Mouse (Mus musculus) layer of hippocampus, postnatal 36 days (tissue): ENCODE results near the gene Cct5. TPM values are rescaled to one million over a fixed set of nuclear protein-coding genes. Genes with fewer than 3 reads are reported as not detected.

Source experiments
- DNase-seq, 2 experiments: peaks; one replicate each; pipeline ENCODE4 v3.0.0; 2022
- total RNA-seq, 2 experiments: library from RNA; stranded (reverse); gene quantifications; 2 replicates each; pipeline ENCODE4 v1.2.3; 2021

Gene Cct5
- 100 to 1,000 TPM; 246 to 254 TPM for total RNA-seq

DNA sequence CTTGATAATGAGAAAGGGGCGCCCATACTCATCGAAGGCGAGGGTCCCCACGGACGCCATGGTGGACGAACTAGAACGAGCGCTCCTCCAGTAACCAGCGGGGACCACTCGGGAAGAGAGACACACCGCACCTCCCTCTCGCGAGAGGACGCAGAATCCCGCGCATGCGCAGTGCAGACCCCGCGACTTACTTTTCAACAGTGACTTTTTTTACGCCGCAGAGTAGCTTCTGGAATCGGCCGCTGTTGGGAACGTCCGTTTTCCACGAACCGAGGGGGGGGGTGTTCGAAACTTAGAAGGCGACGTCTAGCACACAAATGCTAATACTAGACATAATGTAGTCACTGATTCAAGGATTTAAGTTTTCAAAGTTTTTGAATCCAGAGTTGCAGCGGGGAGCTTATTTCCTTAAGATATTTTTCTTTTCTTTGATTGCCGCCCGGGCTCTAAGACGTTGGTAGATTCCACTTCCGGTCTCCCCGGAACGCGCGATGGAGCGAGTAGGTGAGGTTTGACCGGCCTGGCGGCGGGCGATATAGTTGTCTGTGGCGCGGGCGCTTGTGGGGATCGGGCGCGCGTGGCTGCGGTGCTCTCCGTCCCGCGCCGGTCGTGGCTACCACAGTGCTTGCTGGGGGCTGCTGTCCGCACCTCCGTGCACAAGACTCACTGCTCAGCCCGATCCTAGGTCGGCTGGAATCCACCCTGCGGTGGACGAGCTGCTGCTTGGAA is at the start of gene Cct5, which contains the start of gene Fam173b:
Gene Cct5, minus strand, starts transcription at position 159 of the 729 bp plus-strand sequence.
Gene Fam173b, plus strand, starts transcription at position 207 of the 729 bp plus-strand sequence.
- peak; percentile 98 to 99 for DNase-seq

DNA sequence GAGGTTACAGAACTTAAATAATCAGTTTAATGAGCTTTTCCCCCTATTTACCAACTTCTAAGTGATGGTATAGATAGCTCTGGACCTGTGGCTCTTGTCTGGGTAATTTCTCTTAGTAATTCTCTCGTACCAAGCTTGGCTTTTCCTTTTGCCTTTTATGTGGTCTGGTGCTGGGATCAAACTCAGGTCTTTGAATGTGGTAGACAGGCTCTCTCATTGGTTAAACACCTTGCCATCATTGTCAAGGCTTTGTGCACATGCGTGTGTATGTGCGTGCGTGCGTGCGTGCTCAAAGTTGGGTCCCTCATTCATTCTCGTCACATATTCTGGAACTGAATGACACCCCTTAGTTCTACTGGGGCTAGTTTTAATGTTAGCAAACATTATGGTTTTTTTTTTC is 49.2 kb upstream of the Cct5 start:
- DNase-seq, result no peak

DNA sequence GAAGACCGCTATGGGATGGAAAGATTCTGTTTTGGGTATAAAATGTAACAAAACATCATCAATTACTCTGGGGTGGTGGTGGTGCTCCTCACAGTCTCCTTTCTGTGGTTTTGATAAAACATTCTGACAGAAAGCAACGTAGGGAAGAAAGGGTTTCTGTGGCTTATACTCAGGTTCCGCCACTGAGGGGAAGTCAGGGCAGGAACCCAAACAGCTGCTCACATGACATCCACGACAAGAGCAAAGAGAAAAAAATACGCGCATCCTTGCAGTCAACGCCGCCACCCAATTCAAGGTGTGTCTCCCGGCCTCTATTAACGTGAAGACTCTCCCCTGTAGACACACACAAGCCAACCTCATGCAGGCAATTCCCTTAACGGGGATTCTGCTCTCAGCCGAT is 48.1 kb upstream of the Cct5 start:
- DNase-seq, result no peak

DNA sequence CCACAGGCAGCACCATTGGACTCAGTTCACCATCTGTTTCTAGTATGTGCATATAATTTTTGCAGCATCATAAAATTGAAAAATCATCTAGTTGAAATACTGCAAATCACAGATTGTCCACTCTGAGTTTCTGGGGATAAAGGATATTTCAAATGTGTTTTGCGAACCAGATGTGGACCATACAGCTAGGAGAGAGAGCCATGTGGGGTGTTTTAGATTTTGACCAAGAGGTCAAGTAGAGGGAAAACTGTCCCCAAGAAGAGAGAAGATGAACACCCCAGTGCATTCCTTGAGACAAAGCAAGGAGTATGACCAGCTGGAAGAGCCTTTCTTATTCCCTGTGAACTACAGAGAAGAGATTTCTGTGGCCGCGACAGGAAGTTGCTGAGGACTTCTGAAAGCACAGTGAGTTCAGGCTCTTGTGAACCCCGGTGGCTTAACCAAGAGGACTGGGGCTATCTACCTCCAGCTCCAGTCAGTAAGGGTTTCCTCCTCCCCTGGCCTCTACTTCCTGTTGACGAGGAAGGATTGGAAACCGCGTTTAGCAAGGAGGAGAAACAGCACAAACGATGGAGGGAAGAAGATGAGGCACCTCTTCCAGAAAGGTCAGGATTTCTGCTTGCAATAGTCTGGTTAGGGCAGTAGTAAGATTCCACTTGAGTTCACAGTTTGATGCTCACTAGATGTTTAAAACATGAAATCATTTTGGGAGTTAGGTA is 46.4 kb upstream of the Cct5 start:
- DNase-seq, result no peak

DNA sequence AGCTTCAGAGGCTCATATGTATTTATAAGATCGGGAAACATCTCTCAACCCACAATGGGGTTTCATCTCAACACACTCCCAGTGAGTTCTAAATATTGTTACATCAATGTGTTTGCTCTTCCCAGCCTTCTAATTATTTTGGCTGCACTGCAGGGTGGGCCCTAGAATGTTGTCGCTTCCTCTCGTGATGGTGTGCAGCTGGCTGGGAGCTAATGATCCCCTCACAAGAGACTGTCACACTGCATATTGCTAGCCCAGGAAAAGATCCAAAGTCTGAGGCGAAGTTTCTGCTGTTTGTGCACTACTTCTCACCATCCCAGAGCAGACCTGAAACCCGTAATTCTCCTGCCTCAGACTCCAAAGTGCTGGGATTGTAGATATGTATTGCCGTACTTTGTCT is 45.6 kb upstream of the Cct5 start:
- no peak for DNase-seq

DNA sequence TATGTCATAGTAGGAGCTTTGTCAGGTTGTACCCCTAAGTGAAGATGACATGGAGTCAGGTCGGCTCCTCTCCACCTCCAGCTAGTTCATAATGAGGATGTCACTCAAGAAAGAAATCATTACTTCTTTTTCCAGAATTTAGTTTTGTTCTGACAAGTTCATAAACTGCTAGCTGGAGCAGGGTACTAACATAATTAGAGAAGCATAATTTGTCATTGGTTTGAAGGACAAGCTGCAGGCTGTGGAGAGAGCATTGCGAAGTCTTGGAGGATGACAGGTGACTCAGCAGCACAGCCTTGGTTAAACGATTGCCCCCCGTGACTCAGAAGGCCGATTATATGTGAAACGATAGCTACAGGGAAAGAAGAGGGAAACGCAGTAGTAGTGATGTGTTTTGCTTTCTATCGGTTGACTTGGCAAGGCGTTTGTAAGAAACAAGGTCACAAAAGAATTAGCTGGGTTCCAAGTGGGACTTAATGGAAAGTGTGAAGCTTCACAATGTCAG is 34.5 kb upstream of the Cct5 start:
- no peak for DNase-seq

DNA sequence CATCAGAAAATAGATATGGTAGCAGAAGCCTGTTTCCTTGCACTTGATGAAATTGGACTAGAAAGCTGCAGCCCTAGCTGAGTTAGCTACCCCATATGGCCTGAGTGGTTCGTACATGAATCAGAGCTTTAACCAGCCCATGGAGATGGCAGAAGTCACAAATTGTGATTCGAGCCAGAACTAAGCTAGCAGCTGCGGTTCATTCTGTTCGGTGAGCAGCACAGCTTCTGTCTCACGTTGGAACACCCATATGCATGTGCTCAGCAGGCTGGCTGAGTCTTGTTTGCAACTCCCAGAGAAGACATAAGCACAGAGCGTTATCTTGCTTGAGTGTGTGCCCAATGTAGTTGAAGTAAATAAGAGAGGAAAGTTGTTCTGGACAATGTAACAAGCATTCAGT is 33.0 kb upstream of the Cct5 start:
- peak; percentile 82 to 85 for DNase-seq

DNA sequence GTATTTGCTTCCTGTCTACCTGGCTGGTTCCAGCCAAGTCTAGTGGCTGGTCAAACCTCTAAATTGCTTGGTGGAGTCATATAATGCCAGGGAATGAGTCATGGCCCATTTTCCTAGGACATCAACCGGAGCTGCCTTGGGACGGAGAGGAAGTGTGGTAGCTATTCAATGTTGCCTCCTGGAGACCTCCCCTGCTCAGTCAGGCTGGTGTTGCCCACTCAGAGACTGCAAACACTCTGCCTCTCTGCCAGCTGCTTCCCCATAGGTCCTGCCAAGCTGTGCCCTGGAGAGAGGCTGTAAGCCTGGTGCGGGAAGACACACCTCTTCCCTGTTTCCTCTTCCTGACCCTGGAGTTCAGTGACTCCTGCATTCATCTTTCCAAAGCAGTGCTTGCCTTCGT is 30.9 kb upstream of the Cct5 start:
- no peak for DNase-seq

DNA sequence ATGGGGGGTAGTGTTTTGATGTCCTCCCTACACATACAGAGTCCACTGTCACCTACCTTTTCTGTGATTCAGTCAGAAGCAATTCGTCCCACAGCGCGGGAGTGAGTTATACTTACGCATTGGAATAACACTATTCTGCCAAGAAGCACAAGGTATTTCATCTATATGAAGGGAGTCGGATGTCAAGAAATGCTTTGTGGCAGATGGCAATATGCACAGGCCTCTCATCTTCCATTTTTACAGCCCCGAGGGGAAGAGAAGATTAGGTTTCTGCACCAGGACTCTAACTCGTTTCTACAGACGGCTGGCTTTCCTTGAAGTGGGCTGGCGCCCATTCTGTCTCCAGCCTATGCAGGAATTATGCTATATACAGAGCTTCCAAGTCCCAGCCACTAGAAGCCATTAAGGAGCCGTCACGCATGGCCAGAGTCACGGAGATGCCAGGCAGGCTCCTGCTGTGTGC is 29.8 kb upstream of the Cct5 start:
- no peak for DNase-seq

DNA sequence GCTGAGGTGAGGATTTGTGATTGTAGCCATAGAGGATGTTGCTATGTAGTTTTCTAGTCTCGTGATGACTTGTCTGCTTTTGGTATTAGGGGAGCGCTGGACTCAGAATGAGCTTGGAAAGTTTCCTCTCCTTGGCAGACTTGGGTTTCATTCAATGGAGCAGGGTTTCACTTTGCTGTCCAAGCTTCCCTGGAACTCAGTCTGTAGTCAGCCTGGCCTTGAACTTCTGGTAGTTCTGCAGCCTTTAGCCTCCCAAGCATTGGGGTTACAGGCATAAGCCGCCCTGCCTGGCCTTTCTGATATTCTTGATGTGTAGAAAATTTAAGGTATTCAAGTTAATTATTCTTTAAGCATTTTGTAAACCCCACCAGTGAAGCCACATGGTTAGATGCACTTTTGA is 28.0 kb upstream of the Cct5 start:
- DNase-seq, result no peak

DNA sequence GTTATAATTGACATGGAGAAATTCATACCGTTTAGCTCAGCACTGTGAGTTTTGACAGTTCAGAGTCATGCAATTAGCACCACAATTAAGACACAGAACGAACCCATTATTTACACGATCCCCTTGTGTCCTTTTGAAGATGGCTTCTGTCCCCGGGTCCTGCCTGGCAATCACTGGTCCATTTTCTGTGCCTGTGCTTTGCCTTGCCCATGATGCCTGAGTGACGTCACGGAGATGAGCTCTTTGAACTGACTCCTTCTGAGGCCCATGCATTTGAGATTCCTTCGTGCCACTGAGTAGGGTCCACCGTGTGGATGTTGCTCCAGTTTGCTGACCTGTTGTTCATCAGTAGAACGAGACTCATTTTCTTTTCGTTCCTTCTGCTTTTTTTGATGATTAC is 26.6 kb upstream of the Cct5 start:
- DNase-seq, result no peak

DNA sequence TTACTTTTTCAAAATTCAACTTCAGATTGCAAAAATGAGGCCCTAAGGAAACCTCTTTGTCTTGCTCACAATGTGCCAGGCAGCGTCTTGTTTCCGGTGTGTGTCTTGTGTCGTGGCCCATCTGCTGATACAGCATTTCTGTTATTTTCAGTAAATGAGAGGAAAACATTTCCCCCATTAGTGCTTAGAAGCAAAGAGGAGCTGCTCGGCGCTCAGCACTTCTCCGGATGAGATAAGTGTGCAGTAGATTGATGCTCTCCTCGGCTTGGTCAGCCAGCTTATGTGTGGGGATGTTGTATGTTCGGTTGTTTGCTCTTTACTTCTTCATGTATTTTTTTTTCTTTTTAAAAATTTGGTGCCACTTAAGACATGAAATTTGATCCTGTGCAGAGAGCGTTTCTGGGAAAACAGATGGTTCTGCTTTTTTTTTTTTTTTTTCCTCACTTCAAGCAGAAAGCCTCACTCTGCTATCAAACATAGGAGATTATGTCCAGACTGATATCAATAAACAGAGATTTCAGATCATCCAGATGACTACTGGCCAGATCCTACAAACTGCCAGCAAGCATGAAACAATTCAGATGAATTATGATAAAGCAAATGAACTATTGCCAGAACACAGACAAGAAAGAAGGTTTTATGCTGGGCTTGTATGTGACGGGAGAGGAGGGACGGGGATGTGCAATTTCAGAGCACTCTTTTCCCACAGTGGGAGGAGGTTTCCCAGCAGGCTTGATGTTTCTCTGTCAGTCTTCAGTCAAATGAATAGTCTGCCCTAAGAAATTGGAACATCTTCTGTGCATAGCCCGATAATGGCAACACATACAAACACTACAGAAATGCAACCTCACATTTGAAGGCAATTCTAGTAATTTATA is 25.9 kb upstream of the Cct5 start:
- DNase-seq, result no peak

DNA sequence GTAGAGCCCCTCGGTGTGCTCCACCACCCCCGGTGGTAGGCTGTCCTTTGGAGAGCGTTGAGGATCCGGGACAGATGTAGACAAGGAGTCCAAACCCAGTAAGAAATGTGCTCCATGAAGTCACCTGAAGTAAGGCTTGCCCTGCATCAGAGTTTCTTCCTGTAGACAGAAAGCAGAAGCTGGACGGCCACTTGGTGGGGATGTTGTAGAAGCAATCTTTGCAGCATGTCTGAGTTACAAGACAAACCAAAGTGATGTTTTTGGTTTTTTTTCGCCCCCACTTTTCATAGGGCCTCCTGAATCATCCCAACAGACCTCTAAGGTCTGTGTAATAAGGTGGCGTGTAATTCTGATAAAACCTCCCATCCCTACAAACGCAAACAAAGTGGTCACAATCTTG is 17.9 kb upstream of the Cct5 start:
- no peak for DNase-seq

DNA sequence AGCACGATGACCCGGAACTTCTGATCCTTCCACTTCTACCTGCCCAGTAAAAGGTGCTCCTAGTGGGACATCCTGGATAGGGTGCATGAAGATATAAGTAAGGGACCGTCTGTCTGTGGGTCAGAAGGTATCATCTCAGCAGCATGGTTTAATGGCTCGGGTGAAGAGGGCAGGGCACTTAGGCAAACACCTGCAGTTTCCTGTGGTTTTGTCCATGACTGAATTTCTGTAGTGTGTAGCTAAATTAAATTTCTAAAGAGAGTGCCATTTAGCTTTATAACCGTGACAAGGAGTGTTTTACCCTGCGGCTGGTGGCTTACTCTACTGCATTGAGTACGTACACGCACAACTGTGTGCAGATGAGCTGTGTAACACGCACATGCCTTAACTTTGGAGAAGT is 15.7 kb upstream of the Cct5 start:
- DNase-seq, result no peak

DNA sequence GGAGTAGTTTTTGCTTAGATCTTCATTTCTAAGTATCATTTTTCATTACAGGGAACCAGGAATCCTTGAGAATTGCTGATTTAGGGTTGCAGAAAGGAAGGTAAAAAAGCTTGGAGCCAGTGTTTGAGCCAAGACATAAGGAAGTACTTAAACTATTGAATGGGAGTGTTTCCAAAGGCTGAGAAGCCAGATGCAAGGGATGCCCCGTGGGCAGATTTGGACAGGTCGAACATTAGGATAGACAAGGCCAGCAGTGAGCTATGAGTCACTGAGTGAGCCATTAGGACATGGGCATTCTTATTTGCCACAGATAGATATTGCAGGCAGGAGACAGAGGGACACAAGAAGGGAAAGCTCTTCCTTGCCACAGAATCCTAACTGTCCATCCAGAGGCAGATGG is 13.1 kb upstream of the Cct5 start:
- no peak for DNase-seq

DNA sequence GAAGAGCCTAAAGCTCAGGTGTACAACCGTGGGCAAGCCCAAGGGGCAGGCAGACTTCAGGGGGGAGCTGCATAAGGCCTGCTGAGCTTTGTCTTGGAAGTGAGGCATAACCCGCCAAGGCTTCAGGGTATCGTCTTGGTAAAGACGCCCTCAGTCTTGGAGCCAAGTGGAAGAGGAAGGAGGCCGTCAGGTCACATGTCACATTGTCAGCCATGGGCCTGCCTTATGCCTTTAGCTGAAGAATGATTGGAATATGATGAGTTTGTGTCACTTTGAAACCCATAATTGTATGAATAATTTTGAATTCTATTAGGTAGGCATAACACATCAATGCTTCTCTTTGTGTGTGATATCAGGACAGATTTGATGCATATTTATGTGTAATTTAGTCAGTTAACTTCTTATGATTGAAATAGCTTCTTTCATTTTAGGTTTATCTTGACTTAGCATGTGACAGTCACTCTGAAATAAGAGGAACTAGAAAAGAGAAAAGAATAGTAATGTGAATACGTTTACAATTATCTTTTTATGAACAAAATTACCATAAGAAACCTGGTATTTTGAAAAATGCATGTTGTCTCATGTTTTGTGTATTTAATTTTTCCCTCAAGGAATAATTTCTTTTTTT is 12.3 kb upstream of the Cct5 start:
- DNase-seq, result no peak

DNA sequence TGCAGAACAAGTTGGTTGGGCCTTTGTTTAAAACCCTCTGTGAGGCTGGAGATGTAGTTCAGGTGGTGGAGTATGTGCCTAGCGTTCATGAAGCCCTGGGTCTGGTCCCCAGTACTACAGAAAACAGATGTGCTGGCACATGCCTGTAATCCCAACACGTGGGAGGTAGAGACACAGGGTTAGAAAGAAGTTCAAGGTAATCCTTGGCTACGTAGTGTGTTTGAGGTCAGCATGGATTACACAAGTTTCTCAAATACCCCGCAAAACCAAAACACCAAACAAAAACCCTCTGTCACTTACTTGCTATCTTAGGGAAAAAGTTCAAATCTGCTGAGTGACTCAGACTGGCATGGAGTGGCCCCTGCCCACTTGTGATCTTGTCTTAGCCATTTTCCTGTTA is 10.4 kb upstream of the Cct5 start:
- DNase-seq, result no peak

DNA sequence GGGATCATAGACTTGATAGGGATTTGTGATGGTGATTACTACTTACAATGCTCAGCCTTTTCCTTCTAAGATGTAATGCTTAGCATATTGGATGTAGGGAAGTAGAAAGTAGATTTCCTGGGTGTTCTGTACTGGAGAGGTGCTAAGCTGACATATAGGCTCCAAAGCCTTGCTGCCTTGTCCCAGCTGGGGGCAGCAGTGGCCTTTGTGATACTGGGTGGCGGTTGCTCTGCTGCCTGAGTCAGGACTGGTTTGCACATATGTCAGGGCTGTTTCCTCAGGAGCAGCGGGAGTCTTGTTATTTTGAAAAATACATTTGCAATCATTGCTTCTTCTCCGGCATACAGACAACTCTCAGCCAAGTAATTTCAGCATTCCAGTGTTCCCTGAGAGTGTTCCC is 9.4 kb upstream of the Cct5 start:
- DNase-seq, result peak in 1 of 2 experiments; percentile 54

DNA sequence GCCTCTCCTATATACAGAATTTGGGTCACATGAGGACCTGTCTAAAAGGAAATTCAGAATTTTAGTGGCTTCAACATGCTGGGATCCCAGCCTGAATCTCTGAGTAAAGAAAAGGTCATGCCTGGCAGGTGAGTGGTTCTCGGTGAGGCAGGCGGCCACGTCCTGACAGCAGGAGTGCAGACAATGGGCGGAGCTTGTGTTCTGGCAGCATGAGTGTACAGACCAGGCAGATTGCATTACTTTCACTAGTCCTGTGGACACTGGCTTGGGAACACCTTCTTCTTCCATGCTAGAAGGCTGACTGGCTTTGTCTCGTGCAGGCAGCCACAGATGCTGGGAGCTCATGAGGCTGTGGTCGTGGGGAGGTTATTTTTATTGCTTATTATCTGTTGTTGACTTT is 5.2 kb upstream of the Cct5 start:
- no peak for DNase-seq

DNA sequence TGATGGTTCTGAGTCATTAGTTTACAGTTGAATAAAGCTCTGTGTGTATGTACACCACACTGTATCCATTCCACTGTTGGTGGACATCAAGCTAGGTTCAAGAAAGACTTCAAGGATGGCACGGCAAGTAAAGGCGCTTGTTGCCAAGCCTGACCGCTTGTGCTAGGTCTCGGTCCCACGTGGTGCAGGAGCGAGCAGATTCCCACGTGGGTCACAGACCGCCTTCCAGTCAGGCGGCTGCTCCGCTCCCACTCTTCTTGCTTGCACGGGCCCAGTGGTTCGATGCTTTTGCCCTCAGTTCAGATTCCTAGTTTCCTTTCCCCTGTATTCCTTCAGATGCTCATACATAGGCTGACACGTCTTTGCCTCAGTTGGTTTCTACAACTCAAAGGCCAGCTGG is 1.5 kb upstream of the Cct5 start:
- DNase-seq, result no peak

DNA sequence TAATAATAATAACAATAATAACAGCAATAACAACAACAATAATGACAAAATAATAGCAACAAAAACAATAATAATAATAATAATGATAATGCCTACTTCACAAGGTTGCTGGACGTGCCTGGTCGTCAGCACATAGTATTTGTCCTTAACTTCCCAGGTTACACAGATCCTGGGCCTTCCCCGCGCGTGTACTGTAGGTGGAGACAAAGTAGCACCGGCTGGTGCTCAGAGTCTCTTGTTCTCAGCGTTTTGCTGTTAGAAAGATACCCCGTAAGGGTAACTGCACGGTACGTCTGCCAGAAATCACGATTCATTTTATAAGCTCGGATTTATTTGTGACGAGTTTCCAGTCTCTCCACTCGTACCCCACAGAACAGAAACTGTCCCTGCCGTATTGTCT is 822 bp upstream of the Cct5 start:
- DNase-seq, result peak in 1 of 2 experiments; percentile 49

DNA sequence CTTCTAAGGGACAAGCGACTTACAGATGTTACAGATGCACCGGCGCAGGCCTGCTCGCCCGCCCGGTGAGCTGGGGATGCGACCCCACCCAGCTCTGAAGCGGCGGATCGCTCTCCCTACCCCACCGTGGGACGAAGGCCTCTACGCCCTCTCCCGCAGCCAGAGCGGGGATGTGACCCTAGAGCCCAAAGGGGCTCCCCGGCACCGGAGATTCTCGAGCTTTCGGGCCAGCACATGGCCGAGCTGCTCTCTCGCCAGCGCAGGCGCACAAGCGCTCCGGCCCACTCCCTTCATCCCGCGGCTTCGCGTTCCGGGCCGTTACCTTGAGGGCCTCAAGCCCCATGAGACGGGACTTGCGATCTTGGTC is 342 bp downstream of the Cct5 start:
- no peak for DNase-seq

DNA sequence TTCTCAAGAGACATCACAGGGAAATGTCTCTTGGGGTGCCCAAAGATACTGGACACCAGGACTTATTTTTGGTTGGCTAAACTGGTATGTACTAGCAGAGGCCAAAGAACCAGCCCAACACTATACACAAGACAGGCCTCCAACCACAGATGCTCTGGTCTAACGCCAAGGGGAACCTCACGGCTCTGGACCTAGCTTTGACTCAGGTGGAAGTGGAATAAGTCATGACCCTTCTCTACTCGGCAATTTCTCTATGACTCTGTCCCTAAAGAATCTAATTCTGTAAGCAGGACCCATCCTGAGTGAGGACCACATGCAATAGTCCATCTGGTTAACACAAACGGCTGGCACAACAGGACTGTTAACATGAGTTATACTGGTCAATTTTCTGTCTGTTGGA is 1.8 kb downstream of the Cct5 start:
- no peak for DNase-seq
